Mouse (Mus musculus) lung, embryonic 14.5 days (tissue): ENCODE measurements around the gene Ust. TPM values are rescaled to one million over a fixed set of nuclear protein-coding genes. Genes with fewer than 3 reads are reported as not detected.

ENCODE experiments used
- ATAC-seq: fragments of 200-750 bp; cut with Nextera tagmentation; 2 replicates; pipeline ENCODE4 v1.8.0; 2017; ENCODE audit warnings: mild to moderate bottlenecking, moderate TSS enrichment, moderate library complexity; ENCODE audit not compliant: insufficient read depth
- DNase-seq: peaks from one replicate; pipeline ENCODE4 v3.0.0-alpha.2; 2015
- H3K27ac ChIP-seq: fragments of 300-500 bp; sonication (generic); 2 replicates; pipeline ENCODE4 v1.5.1; 2014; ENCODE audit warnings: low read depth, mild to moderate bottlenecking, moderate library complexity
- H3K27me3 ChIP-seq: fragments of 300-500 bp; sonication (generic); 2 replicates; pipeline ENCODE4 v1.6.1; 2014; ENCODE audit warnings: low read length, control low read depth; ENCODE audit not compliant: insufficient read depth
- H3K36me3 ChIP-seq: fragments of 300-500 bp; sonication (generic); 2 replicates; pipeline ENCODE4 v1.6.1; 2014; ENCODE audit warnings: control low read depth; ENCODE audit not compliant: insufficient read depth
- H3K4me1 ChIP-seq: fragments of 300-500 bp; sonication (generic); 2 replicates; pipeline ENCODE4 v1.6.1; 2014; ENCODE audit warnings: antibody characterized with exemption, control low read depth; ENCODE audit not compliant: insufficient read depth
- H3K4me2 ChIP-seq: fragments of 300-500 bp; sonication (generic); 2 replicates; pipeline ENCODE4 v1.6.1; 2014; ENCODE audit warnings: mild to moderate bottlenecking
- H3K4me3 ChIP-seq: fragments of 300-500 bp; sonication (generic); 2 replicates; pipeline ENCODE4 v1.5.1; 2014; ENCODE audit warnings: low read depth, low read length
- H3K9ac ChIP-seq: fragments of 300-500 bp; sonication (generic); 2 replicates; pipeline ENCODE4 v1.6.1; 2014
- H3K9me3 ChIP-seq: fragments of 300-500 bp; sonication (generic); 2 replicates; pipeline ENCODE4 v1.6.1; 2016; ENCODE audit warnings: low read depth, low read length, control low read depth
- CTCF ChIP-seq: IDR thresholded peaks from 2 replicates; pipeline ENCODE4 v1.5.1; 2016; ENCODE audit warnings: antibody characterized with exemption, low read depth
- WGBS: fragments of 180-500 bp; shearing (Covaris S2); extraction: QIAGEN DNeasy Blood & Tissue Kit; methylation state at CpG from one replicate; pipeline ENCODE4 v1.1.7; 2014; 5-methylcytosine and 5-hydroxymethylcytosine counted together
- polyA plus RNA-seq: library from polyadenylated mRNA; unstranded; fragments of >200 nt; fragmentation: Nextera tagmentation; extraction: Ambion mirVana; gene quantifications from 2 replicates; pipeline ENCODE4 v1.2.1, GENCODE M21; 2014

Ust gene
- polyA plus RNA-seq, 1 experiment from 2014 or later = 7.6 TPM

DNA sequence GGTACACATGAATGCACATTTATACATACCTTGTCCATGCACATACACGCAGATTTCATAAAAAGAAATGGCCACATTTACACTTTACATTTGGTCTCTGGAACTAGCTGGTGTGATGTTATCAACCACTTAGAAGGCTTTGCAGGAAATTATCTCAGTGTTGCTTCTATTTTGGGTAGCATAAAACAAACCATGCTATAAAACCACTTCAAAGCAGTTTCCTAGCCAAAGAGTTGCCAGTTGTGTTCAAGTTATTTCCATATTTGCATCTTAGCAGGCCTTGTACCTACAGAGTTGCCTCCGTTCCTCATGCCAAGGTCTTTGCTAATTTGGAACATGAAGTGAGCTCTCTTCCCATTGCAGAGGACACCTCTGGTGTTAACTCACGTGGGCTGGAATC lies 13.0 kb upstream of the Ust start:
- H3K4me3 ChIP-seq = no peak overlapping the region
- no peaks in the 10 kb centered on the region for H3K36me3 ChIP-seq
- H3K4me1 ChIP-seq = no peaks in the 10 kb centered on the region
- H3K4me2 ChIP-seq = no peak overlapping the region
- no peaks in the 10 kb centered on the region for H3K27me3 ChIP-seq
- ATAC-seq = no peak
- TF ChIP-seq CTCF = no peak
- no peak overlapping the region for H3K27ac ChIP-seq
- no peak overlapping the region for H3K9ac ChIP-seq
- 81% methylated on average over 3 of the region's 3 CpGs for WGBS
- DNase-seq = no peak
- no peaks in the 10 kb centered on the region for H3K9me3 ChIP-seq

DNA sequence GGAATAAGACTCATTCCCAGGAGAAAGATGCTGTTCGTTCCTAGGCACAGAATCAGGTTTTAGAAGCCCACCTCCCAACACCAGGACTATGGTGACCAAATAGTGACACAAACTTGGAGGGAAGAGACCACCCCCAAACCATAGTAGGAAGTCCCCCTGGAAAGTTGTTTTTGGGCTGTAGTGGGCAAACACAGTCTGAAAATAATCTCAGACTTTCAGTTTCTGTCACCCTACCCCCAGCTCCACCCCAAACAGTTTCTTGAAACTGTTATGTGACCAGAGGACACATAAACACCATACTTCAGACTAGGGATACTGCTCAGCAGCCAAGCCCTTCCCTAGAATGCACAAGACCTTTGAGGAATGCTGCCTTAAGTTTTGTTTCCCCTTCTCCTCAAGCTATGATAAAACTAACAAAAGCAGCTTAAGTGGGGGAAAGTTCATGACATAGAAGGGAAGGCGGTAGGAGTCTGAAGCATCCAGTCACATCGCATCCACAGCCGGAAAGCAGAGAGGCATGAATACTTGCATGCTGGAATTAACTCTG lies 12.0 kb upstream of the Ust start:
- no peak for DNase-seq
- H3K4me3 ChIP-seq = no peak overlapping the region
- TF ChIP-seq CTCF = no peak
- H3K9me3 ChIP-seq = no peaks in the 10 kb centered on the region
- no peak overlapping the region for H3K9ac ChIP-seq
- H3K27me3 ChIP-seq = no peaks in the 10 kb centered on the region
- no peaks in the 10 kb centered on the region for H3K36me3 ChIP-seq
- H3K4me1 ChIP-seq = no peaks in the 10 kb centered on the region
- WGBS = 63% methylated on average over 4 of the region's 4 CpGs
- ATAC-seq = no peak
- H3K4me2 ChIP-seq = no peak overlapping the region
- H3K27ac ChIP-seq = no peak overlapping the region

DNA sequence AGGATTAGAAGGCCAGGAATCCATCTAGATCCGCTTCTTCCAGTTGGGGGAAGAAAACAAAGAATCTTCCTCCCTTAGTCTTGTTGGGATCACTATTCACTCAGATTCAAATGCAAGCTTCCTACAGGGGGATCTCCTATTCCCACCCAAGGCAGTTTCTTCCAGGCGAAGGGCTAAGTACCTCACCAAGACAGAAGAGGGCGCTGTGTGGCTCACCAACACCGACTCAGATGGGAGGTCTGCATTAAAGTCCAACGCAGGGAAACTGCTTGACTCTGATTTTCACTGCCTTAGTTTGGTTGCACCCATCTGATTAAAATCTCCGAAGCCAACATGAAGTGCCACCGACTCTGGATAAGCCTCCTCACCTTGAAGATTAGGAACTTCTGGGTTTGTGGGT lies 10.5 kb upstream of the Ust start:
- no peaks in the 10 kb centered on the region for H3K36me3 ChIP-seq
- no peaks in the 10 kb centered on the region for H3K9me3 ChIP-seq
- no peaks in the 10 kb centered on the region for H3K4me1 ChIP-seq
- peak; percentile 64 for TF ChIP-seq CTCF
- H3K27ac ChIP-seq = no peak overlapping the region
- H3K9ac ChIP-seq = no peak overlapping the region
- no peak overlapping the region for H3K4me2 ChIP-seq
- ATAC-seq = no peak
- peak; percentile 66 for DNase-seq
- WGBS = 34% methylated on average over 7 of the region's 7 CpGs
- H3K27me3 ChIP-seq = no peaks in the 10 kb centered on the region
- no peak overlapping the region for H3K4me3 ChIP-seq

DNA sequence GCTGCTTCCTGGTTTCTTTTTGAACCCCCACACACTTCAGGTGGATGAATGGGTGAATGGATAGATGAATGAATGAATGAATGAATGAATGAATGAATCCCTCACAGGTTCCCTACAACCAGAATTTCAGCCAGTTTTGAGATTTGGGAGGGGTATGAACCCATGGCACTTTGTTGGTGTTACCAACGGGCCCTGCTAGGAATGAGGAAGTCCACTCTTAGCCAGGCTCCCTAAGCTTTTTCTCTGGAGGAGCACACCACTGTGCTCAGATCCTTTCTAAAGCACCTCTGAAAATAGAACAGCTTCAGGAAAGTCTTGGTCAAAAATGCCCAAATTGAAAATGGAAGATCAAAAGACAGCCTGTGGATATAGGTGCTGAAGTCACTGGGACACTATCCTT lies 6.7 kb upstream of the Ust start:
- Histone ChIP-seq H3K9ac (no peak overlapping the region), H3K27me3 (no peaks in the 10 kb centered on the region), H3K4me1 (no peaks in the 10 kb centered on the region), H3K4me3 (no peak overlapping the region), H3K27ac (no peak overlapping the region), H3K4me2 (no peak overlapping the region), H3K9me3 (no peaks in the 10 kb centered on the region), H3K36me3 (no peaks in the 10 kb centered on the region)
- no peak for ATAC-seq
- no peak for DNase-seq
- no peak for TF ChIP-seq CTCF
- WGBS = 76% methylated on average over 1 of the region's 1 CpGs

DNA sequence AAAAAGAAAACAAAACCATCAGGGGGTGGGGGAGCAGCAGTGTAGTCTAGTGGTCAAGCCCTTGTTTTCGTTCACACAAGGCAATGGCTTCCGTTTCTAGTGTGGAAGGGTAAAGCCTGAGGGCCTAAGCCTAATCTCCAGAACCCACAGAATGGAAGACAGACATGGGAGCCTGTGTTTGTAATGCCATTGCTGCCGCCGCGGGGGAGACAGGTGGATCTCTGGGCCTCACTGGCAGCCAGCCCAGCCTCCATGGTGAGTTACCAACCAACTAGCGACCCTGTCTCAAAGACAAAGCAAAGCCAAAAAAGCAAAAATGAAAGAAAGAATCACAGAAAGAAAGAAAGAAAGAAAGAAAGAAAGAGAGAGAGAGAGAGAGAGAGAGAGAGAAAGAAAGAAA lies 2.9 kb upstream of the Ust start:
- H3K4me2 ChIP-seq = no peak overlapping the region
- no peaks in the 10 kb centered on the region for H3K9me3 ChIP-seq
- no peak overlapping the region for H3K27ac ChIP-seq
- ATAC-seq (no peak), DNase-seq (no peak)
- WGBS = 66% methylated on average over 6 of the region's 6 CpGs
- peaks cover 8% of the 10 kb centered on the region; the same call in 1 of the 2 replicates for H3K27me3 ChIP-seq
- no peak overlapping the region for H3K9ac ChIP-seq
- no peak overlapping the region for H3K4me3 ChIP-seq
- TF ChIP-seq CTCF = no peak
- H3K36me3 ChIP-seq = no peaks in the 10 kb centered on the region
- no peaks in the 10 kb centered on the region for H3K4me1 ChIP-seq

DNA sequence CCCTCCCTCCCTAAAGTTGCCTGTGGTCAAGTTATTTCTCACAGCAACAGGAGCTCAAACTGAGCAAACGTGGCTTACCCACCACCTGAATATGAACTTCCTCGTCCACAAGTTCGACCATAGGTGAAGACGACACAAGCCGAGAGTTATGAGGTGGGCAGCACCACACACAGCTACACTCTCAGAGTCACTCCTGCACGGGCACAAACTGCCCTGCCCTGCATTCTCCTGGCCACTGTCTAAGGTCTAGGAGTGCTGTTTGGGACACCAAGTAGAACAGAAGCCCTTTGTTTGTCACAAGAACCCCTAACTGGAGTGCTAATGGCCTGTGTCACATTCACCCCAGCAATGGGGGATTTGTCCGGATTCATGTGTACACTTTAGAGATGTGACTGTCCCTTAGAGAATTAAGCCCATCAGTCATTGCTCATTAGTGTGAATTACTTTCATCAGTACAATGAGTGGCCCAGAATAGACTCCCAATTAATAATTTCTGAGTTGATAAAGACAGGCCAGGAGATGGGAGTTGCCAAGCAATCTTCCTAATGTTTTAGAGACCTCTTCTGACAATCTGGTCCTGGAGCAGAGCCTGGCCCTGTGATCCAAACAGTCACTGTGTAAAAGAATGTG lies 2.3 kb upstream of the Ust start:
- H3K36me3 ChIP-seq = no peaks in the 10 kb centered on the region
- H3K4me1 ChIP-seq = no peaks in the 10 kb centered on the region
- peaks cover 8% of the 10 kb centered on the region; the same call in 1 of the 2 replicates for H3K27me3 ChIP-seq
- H3K27ac ChIP-seq = no peak overlapping the region
- 65% methylated on average over 7 of the region's 7 CpGs for WGBS
- H3K9me3 ChIP-seq = no peaks in the 10 kb centered on the region
- H3K9ac ChIP-seq = no peak overlapping the region
- TF ChIP-seq CTCF = no peak
- H3K4me3 ChIP-seq = no peak overlapping the region
- no peak for ATAC-seq
- no peak overlapping the region for H3K4me2 ChIP-seq
- DNase-seq = no peak

DNA sequence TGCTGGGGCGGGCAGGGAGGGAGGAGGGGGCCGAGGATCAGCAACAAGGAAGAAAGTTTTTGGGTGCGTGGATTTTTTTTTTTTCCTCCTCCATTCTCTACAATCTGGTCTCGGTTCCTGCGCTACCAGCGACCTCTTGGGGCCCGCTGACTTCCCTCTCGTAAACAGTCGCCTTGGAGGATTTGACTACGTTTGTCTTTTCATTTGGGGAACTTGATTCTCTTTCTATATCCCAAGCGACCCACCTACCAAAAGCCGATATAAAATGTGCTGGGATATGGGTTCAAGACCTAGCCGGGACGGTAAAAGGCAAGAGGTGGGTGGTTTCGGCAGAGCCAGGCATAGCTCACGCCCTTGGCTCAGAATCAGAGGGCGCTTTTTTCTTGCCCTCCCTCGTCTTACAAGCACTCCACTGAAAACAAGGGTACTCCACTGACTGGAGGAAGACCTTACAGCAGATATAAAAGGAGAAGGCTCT lies 428 bp upstream of the Ust start:
- peak overlapping the region; percentile 73 for H3K9ac ChIP-seq
- H3K9me3 ChIP-seq = no peaks in the 10 kb centered on the region
- under 1% methylated on average over 18 of the region's 18 CpGs for WGBS
- peak; percentile 43; the same call in 1 of the 2 replicates for TF ChIP-seq CTCF
- ATAC-seq = no peak
- H3K27ac ChIP-seq = peak overlapping the region; percentile 61; the same call in 1 of the 2 replicates
- H3K4me3 ChIP-seq = peak overlapping the region; percentile 74
- no peaks in the 10 kb centered on the region for H3K36me3 ChIP-seq
- peaks cover 8% of the 10 kb centered on the region; the same call in 1 of the 2 replicates for H3K27me3 ChIP-seq
- H3K4me1 ChIP-seq = no peaks in the 10 kb centered on the region
- H3K4me2 ChIP-seq = peak overlapping the region; percentile 95
- no peak for DNase-seq
